Mouse (Mus musculus) liver, adult 2 months (tissue): Measurements from ENCODE around the gene Aurkb. TPM values are rescaled to one million over a fixed set of nuclear protein-coding genes. Genes with fewer than 3 reads are reported as not detected.

Experiments used
- DNase-seq: peaks from one replicate; pipeline ENCODE4 v3.0.0-alpha.2; 2011; ENCODE audit warnings: low read depth, low spot score; ENCODE audit errors: extremely low read depth
- H3K27ac ChIP-seq: fragments of 200-500 bp; replicated peaks from 2 replicates; pipeline ENCODE4 v1.5.1; 2012; ENCODE audit warnings: low read depth, mild to moderate bottlenecking, control low read depth, inconsistent platforms, low read length; ENCODE audit not compliant: insufficient read depth
- H3K27me3 ChIP-seq: fragments of 200-500 bp; 2 replicates; pipeline ENCODE4 v1.6.1; 2012; ENCODE audit warnings: mild to moderate bottlenecking, moderate library complexity, low read length, inconsistent platforms; ENCODE audit not compliant: control insufficient read depth, insufficient read depth
- H3K36me3 ChIP-seq: fragments of 200-500 bp; 2 replicates; pipeline ENCODE4 v1.6.1; 2012; ENCODE audit warnings: low read length, inconsistent platforms; ENCODE audit not compliant: control insufficient read depth, insufficient read depth
- H3K4me1 ChIP-seq: fragments of 200-500 bp; 2 replicates; pipeline ENCODE4 v1.6.1; 2011; ENCODE audit warnings: low read length; ENCODE audit not compliant: control insufficient read depth, insufficient read depth
- H3K4me3 ChIP-seq: fragments of 200-500 bp; 2 replicates; pipeline ENCODE4 v1.5.1; 2011; ENCODE audit warnings: low read depth, mild to moderate bottlenecking, control low read depth, low read length, moderate library complexity; ENCODE audit not compliant: insufficient read depth
- H3K79me2 ChIP-seq: fragments of 200-500 bp; 2 replicates; pipeline ENCODE4 v1.6.1; 2012; ENCODE audit warnings: inconsistent platforms, mild to moderate bottlenecking, low read length, moderate library complexity; ENCODE audit not compliant: control insufficient read depth, insufficient read depth
- H3K9ac ChIP-seq: fragments of 200-500 bp; 2 replicates; pipeline ENCODE4 v1.6.1; 2012; ENCODE audit warnings: low read depth, mild to moderate bottlenecking, control low read depth, inconsistent platforms, low read length
- CTCF ChIP-seq: fragments of 200-500 bp; IDR thresholded peaks from 2 replicates; pipeline ENCODE4 v1.5.1; 2011; ENCODE audit warnings: low read depth, low read length, control low read depth
- POLR2A ChIP-seq: fragments of 200-500 bp; IDR thresholded peaks from 2 replicates; pipeline ENCODE4 v1.6.1; 2011; ENCODE audit warnings: low read length, control low read depth; ENCODE audit not compliant: insufficient read depth; ENCODE audit errors: extremely low read depth
- whole genome bisulfite sequencing: fragments of 180-500 bp; shearing (Covaris S2); methylation state at CpG from one replicate; pipeline ENCODE4 v1.1.7; 2018; 5-methylcytosine and 5-hydroxymethylcytosine counted together
- polyA plus RNA-seq: library from polyadenylated mRNA; depleted of rRNA; stranded (reverse); fragments of >200 nt; gene quantifications from 2 replicates; pipeline ENCODE4 v1.2.3, GENCODE M21; 2012
- total RNA-seq: library from RNA; depleted of rRNA; stranded (reverse); fragments of >200 nt; gene quantifications from 2 replicates; pipeline ENCODE4 v1.2.3, GENCODE M21; 2014

Gene Aurkb
- total and polyA plus RNA-seq, 2 experiments = 0.37 to 0.66 TPM

DNA sequence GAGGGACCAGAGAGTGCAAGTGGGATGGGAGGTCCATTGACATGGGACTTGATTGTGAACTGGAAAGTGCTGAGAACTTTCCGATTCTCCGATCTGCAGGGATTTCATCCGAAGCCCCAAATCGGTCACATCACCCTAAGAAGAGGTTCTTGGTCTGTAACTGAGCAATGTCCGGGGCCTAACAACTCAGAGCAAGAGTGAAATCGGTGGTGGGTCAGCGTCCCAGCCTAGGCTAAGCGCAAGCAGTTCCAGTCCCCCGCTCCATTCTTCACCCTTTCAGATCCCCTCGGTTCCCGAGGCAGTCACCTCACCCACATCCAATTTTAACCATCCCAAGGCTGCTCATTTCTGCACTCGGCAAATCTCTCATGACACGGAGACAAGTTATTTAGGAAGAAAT is 24.6 kb downstream of the Aurkb start:
- Histone ChIP-seq H3K4me1 (peaks cover 12% of the 10 kb centered on the region), H3K79me2 (no peaks in the 10 kb centered on the region), H3K27me3 (no peaks in the 10 kb centered on the region), H3K4me3 (peak overlapping the region; percentile 65), H3K27ac (peak overlapping the region; percentile 21), H3K9ac (peak overlapping the region; percentile 69), H3K36me3 (no peaks in the 10 kb centered on the region)
- 4% methylated on average over 13 of the region's 13 CpGs for WGBS
- no peak for DNase-seq
- no peak for TF ChIP-seq POLR2A
- TF ChIP-seq CTCF = no peak

DNA sequence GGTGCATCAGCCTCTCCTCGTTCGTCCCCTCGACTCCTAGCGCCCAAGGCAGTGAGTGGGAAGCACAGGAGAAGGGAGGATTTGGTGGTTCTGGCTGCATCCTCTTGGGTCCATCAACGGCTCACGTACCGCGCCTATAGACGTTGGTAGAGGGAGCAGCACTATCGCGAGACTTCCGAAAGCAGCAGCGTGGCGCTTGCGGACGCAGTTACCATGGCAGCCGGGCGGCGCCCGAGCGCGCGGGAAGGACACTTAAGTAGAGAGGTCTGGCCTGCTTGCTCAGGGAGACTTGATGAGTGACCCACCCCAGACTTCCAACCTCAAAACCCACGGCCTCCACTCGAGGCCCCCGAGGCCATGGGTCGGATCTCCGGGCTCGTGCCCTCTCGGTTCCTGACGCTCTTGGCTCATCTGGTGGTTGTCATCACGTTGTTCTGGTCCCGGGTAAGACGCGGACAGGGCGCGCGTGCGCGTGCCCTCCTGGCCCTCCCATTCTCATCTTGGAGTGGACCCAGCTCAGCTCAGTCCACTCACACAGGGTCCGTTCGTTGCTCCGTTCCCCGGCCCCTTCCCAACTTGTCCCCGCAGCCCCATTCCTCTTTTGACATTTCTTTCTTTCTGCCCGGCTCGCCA is 25.3 kb downstream of the Aurkb start, which contains the start of gene Tmem107:
Tmem107 (plus strand) TSS at position 217 of the 633 bp plus-strand sequence.
- 1% methylated on average over 47 of the region's 47 CpGs for WGBS
- Histone ChIP-seq H3K36me3 (no peaks in the 10 kb centered on the region), H3K4me3 (peak within 1 kb of the TSS; percentile 65), H3K4me1 (peaks cover 12% of the 10 kb centered on the region), H3K27ac (peak within 1 kb of the TSS; percentile 21), H3K79me2 (no peaks in the 10 kb centered on the region), H3K9ac (peak within 1 kb of the TSS; percentile 69), H3K27me3 (no peaks in the 10 kb centered on the region)
- DNase-seq = peak; percentile 82
- no peak for TF ChIP-seq CTCF
- TF ChIP-seq POLR2A = 0 out of 2 replicates have a peak, but pooled peaks have one; percentile 15

DNA sequence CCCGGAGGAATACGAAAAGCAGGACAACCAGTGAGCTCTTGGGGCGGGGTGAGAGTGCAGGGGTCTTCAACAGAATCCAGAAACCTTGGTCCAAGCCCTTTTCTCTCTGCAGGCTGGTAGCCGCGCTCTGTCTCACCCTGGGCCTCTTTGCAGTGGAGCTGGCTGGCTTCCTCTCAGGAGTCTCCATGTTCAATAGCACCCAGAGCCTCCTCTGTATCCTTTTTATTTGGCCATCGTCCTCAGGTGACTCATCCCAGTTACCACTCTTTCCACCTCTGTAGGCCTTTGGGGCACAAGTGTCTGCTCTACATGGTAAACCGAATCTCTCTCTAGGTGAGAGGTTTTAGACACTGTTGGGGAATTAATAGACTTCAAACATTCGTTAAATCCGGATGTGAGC is 25.8 kb downstream of the Aurkb start:
- 42% methylated on average over 9 of the region's 9 CpGs for WGBS
- peak overlapping the region; percentile 65 for H3K4me3 ChIP-seq
- peak overlapping the region; percentile 36 for H3K9ac ChIP-seq
- no peaks in the 10 kb centered on the region for H3K79me2 ChIP-seq
- H3K4me1 ChIP-seq = peaks cover 10% of the 10 kb centered on the region
- H3K36me3 ChIP-seq = no peaks in the 10 kb centered on the region
- no peak for DNase-seq
- TF ChIP-seq POLR2A (no peak), CTCF (no peak)
- no peaks in the 10 kb centered on the region for H3K27me3 ChIP-seq
- no peak overlapping the region for H3K27ac ChIP-seq

DNA sequence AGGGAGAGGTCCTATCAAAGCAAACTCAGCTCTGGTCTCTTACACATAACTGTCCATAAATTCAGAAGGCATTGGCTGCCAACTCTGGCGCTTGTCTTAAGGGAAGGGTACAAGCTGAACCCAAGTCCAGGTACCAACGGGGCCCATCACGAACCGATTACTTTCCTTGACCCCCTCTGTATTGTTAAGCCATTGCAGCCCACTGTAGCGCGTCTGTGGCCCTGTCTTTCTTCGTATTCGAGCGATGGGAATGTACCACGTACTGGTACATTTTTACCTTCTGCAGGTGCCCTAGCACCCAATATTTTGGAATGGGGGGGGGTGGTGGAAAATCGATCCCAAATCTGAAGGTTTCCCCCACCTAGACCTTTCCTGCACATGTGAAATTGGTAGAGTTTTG is 26.8 kb downstream of the Aurkb start:
- no peaks in the 10 kb centered on the region for H3K79me2 ChIP-seq
- no peaks in the 10 kb centered on the region for H3K27me3 ChIP-seq
- no peak for TF ChIP-seq CTCF
- no peak for TF ChIP-seq POLR2A
- H3K4me1 ChIP-seq = peaks cover 9% of the 10 kb centered on the region
- H3K4me3 ChIP-seq = no peak overlapping the region
- no peak for DNase-seq
- no peaks in the 10 kb centered on the region for H3K36me3 ChIP-seq
- no peak overlapping the region for H3K27ac ChIP-seq
- WGBS = 85% methylated on average over 11 of the region's 11 CpGs
- H3K9ac ChIP-seq = no peak overlapping the region

GRCm38 (mm10) chr11:69072666-69073064 is 27.2 kb downstream of the Aurkb start:
- H3K36me3 ChIP-seq = no peaks in the 10 kb centered on the region
- no peaks in the 10 kb centered on the region for H3K27me3 ChIP-seq
- H3K4me3 ChIP-seq = no peak overlapping the region
- peak overlapping the region; percentile 41 for H3K27ac ChIP-seq
- peaks cover 6% of the 10 kb centered on the region for H3K4me1 ChIP-seq
- peak overlapping the region; percentile 67 for H3K9ac ChIP-seq
- TF ChIP-seq CTCF (no peak), POLR2A (no peak)
- DNase-seq = no peak
- no peaks in the 10 kb centered on the region for H3K79me2 ChIP-seq
- WGBS = 10% methylated on average over 9 of the region's 9 CpGs

- Histone ChIP-seq H3K36me3 (no peaks in the 10 kb centered on the region), H3K9ac (peak overlapping the region; percentile 66), H3K27me3 (no peaks in the 10 kb centered on the region), H3K79me2 (no peaks in the 10 kb centered on the region), H3K4me1 (peaks cover 5% of the 10 kb centered on the region), H3K27ac (peak overlapping the region; percentile 67), H3K4me3 (no peak overlapping the region)
- WGBS = under 1% methylated on average over 14 of the region's 14 CpGs
- TF ChIP-seq POLR2A (peak; percentile 50; the same call in 1 of the 2 replicates), CTCF (no peak)
- peak; percentile 96 for DNase-seq
Observed at GRCm38 (mm10) chr11:69073065-69073888, 27.8 kb downstream of the Aurkb start.
